Mouse (Mus musculus): Measurements from ENCODE around the gene Pofut2.

Pofut2 gene

GRCm38 (mm10) chr10:77258704-77259621 lies at the start of gene Pofut2:
TSS of gene Pofut2 (plus strand) at chr10:77259218.
- in situ Hi-C loops (cut with MboI; ENCODE audit: low pct_unique_long_range_greater_than_20kb in 1 of 2, low sequenced_read_pairs in 2 of 2, unreplicated experiment in 1 of 2) = no loop called here

GRCm38 (mm10) chr10:77209261-77209660 lies 49.8 kb upstream of the Pofut2 start:
- in situ Hi-C loops (cut with MboI; ENCODE audit: low pct_unique_long_range_greater_than_20kb in 1 of 2, low sequenced_read_pairs in 2 of 2, unreplicated experiment in 1 of 2) = no loop called here

DNA sequence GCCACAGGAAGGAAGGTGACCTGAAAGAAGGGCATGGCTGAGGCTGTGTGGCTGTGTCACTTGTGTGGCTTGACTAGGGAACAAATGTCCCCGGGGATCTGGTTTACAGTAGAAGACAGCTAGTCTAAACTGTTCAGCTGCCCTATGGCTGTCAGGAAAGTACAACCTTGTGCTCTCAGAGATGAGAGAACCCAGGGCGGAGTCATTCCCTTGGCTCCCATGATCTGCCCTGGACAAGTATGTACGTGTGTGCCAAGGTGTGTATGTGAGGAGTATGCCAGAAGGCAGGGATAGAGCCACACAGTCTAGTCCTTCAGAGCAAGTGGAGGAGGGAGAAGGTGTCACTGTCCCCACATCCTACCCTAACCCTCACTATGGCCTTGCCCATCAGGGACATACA lies 48.4 kb upstream of the Pofut2 start:
- in situ Hi-C loops (cut with MboI; ENCODE audit: low pct_unique_long_range_greater_than_20kb in 1 of 2, low sequenced_read_pairs in 2 of 2, unreplicated experiment in 1 of 2) = no loop called here

DNA sequence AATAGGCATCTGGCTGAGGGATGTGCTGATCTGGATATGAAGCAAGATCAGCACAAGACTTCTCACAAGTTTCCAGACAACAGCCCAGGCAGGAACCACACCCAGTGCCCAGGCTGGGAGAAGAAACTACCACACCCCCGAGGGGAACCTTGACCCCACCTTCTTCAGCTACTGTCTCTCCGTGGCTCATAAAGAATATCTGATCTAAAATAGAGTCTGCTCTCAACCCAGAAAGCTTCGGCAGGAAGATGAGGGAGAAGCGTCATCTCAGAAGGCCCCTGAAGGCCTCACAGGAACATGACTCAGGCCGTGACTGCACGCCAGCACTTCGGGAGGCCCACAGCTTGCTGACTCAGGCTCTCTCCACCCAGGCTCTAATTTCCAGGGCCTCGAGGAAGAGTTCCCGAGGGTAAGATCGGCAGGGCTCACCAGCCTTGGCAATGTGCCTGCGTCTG lies 47.9 kb upstream of the Pofut2 start:
- in situ Hi-C loops (cut with MboI; ENCODE audit: low pct_unique_long_range_greater_than_20kb in 1 of 2, low sequenced_read_pairs in 2 of 2, unreplicated experiment in 1 of 2) = no loop called here

- in situ Hi-C loops (cut with MboI; ENCODE audit: low pct_unique_long_range_greater_than_20kb in 1 of 2, low sequenced_read_pairs in 2 of 2, unreplicated experiment in 1 of 2) = no loop called here
Measured at GRCm38 (mm10) chr10:77212354-77213120, 46.5 kb upstream of the Pofut2 start.

- in situ Hi-C loops (cut with MboI; ENCODE audit: low pct_unique_long_range_greater_than_20kb in 1 of 2, low sequenced_read_pairs in 2 of 2, unreplicated experiment in 1 of 2) = no loop called here
Measured at GRCm38 (mm10) chr10:77213483-77213882, 45.5 kb upstream of the Pofut2 start.

- in situ Hi-C loops (cut with MboI; ENCODE audit: low pct_unique_long_range_greater_than_20kb in 1 of 2, low sequenced_read_pairs in 2 of 2, unreplicated experiment in 1 of 2) = no loop called here
Measured at GRCm38 (mm10) chr10:77214586-77214985, 44.4 kb upstream of the Pofut2 start.

- in situ Hi-C loops (cut with MboI; ENCODE audit: low pct_unique_long_range_greater_than_20kb in 1 of 2, low sequenced_read_pairs in 2 of 2, unreplicated experiment in 1 of 2) = no loop called here
Measured at GRCm38 (mm10) chr10:77215641-77216040, 43.4 kb upstream of the Pofut2 start.

DNA sequence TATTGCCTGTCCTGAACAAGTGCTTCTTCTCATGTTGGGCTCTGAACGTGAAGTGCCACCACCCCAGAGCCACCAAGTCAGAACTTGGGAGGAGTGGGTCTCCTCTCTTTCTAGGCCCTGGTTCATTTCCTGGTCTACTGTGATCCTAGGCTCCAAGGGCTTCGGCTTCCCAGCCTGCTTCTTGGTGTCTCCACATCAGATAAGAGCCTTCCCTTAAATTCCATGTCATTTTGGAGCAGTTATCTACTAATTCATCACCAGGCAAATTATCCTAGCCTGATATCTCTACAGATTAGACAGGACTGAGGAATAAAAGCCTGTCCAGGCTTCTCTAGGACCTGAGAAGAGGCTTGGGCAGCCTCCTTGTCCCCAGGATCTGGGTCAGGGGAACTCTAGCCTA lies 42.7 kb upstream of the Pofut2 start:
- in situ Hi-C loops (cut with MboI; ENCODE audit: low pct_unique_long_range_greater_than_20kb in 1 of 2, low sequenced_read_pairs in 2 of 2, unreplicated experiment in 1 of 2) = no loop called here

DNA sequence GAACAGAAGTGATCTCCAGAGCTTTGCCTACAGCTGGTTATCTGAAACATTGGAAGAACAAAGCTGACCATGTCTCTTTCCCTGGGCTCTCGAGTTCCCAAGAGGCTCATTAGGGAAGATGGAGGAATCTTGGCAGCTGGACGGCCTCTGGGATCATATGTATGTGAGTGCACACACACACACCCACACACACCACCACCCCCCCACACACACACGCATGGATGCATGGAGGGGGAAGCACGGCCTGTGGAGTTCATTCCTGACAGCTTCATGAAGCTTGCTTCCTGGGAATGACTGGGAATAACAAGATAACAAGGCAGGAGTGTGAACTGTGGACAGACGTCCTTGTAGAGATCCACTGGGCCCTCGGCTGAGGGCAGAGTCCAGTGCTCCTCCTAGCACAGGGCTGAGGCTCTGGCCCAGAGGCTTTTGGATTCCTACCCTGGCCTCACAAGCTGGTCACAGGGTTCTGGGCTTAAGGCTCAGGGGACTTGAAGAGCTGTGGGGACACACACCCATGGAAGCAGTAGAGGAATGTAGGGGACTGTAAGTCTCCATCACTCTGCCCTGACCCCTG lies 41.8 kb upstream of the Pofut2 start:
- in situ Hi-C loops (cut with MboI; ENCODE audit: low pct_unique_long_range_greater_than_20kb in 1 of 2, low sequenced_read_pairs in 2 of 2, unreplicated experiment in 1 of 2) = no loop called here

DNA sequence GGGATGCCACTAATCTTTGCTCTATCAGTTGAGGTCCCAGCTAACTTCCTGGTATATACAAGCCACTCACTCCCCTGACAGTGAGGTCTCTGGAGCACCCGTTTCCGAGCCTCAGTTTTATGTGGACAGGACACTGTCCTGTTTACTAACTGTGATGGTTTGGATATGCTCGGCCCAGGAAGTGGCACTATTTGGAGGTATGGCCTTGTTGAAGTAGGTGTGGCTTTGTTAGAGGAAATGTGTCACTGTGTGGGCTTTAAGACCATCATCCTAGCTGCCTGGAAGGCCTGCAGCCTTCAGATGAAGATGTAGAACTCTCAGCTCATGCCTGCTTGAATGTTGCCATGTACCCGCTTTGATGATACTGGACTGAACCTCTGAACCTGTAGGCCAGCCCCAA lies 41.0 kb upstream of the Pofut2 start:
- in situ Hi-C loops (cut with MboI; ENCODE audit: low pct_unique_long_range_greater_than_20kb in 1 of 2, low sequenced_read_pairs in 2 of 2, unreplicated experiment in 1 of 2) = no loop called here

GRCm38 (mm10) chr10:77219411-77220025 lies 39.5 kb upstream of the Pofut2 start:
- in situ Hi-C loops (cut with MboI; ENCODE audit: low pct_unique_long_range_greater_than_20kb in 1 of 2, low sequenced_read_pairs in 2 of 2, unreplicated experiment in 1 of 2) = no loop called here

GRCm38 (mm10) chr10:77221108-77221507 lies 37.9 kb upstream of the Pofut2 start:
- in situ Hi-C loops (cut with MboI; ENCODE audit: low pct_unique_long_range_greater_than_20kb in 1 of 2, low sequenced_read_pairs in 2 of 2, unreplicated experiment in 1 of 2) = no loop called here

DNA sequence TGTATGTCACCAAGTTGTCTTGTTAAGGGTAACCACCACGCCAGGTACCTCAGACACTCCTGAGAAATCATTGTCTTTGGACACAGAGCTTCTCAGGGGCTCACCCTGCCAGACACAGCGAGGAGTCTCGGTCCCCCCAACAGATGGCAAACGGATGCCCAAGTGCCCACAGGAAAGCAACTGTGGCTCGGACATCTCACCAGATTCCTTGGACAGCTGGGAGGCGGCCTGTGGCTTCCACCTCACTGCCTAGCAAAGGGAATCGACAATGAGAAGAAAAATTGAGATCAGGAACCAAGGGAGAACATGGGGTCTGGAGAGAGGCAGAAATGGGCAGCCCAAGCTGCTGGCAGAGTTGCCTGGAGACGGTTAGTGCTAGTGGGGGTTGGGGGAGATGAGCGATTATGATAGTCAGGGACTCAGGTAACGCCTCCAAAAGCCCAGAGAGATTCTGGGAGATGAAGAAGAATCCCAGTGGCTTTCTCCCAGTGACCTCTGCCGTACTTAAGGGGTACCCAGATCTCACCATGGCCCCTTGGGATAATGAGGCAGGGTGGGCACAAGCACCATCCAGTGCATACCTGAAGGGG lies 36.0 kb upstream of the Pofut2 start:
- in situ Hi-C loops (cut with MboI; ENCODE audit: low pct_unique_long_range_greater_than_20kb in 1 of 2, low sequenced_read_pairs in 2 of 2, unreplicated experiment in 1 of 2) = no loop called here

DNA sequence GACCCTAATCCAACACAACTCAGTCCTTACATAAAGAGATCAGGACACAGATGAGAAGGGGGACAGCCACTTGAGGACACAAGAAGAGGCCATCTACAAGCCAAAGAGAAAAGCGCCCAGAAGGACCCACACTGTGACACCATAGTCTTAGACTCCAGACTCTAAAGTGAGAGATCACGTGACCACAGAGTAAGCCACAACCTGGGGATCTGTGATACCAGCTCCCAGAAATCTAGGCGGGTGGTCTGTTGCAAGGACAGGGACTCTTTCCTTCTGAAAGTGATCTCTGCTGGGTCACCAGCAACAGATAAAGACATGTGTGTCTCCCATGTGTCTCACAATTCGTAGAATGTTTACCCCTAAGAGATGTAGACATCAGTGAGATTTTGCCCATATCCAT lies 34.6 kb upstream of the Pofut2 start:
- in situ Hi-C loops (cut with MboI; ENCODE audit: low pct_unique_long_range_greater_than_20kb in 1 of 2, low sequenced_read_pairs in 2 of 2, unreplicated experiment in 1 of 2) = no loop called here

- in situ Hi-C loops (cut with MboI; ENCODE audit: low pct_unique_long_range_greater_than_20kb in 1 of 2, low sequenced_read_pairs in 2 of 2, unreplicated experiment in 1 of 2) = no loop called here
Measured at GRCm38 (mm10) chr10:77225414-77225813, 33.6 kb upstream of the Pofut2 start.

DNA sequence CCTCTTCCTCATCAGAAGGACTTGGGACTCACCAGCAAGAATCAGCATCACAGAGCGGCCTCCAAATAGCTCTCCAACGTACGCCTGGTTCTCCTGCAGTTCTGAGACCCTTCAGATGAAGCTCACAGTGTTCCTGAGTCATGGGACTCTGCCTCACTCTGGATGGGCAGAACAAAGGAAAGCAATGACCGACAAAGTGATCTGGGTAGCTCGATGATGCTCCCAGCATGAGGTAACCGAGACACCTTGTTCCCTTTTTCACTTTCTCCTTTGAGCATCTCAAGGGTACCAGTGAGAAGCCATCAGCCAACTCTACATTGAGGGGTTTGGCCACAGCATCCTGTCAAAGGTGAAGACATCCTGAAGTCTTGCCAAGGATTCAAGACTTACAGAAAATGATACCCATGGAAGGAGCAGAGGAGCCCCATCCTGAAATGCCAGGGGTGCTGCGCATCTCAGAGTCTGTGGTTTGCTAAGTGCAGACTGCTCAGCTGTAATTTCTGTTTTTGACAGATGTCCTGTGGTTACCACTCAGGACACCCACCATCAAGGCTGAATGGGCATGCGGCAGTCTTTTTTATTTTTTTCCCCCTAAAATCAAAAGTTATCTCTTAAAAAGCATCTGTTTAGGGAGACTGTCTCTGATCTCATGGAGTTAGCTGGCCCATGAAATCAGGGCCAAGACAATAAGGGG lies 32.9 kb upstream of the Pofut2 start:
- in situ Hi-C loops (cut with MboI; ENCODE audit: low pct_unique_long_range_greater_than_20kb in 1 of 2, low sequenced_read_pairs in 2 of 2, unreplicated experiment in 1 of 2) = no loop called here
